Mouse (Mus musculus) adrenal gland, postnatal 14 days (tissue): ENCODE data around the gene Agfg2. TPM values are rescaled to one million over a fixed set of nuclear protein-coding genes. Genes with fewer than 3 reads are reported as not detected.

Experiments
- DNase-seq: peaks from one replicate; pipeline ENCODE4 v3.0.0; 2021; ENCODE audit warnings: mixed read lengths
- long read RNA-seq, 2 experiments: library from polyadenylated mRNA; stranded (forward); transcript quantifications; one replicate each; pipeline ENCODE4 v2.0.0; 2021
- total RNA-seq: library from RNA; stranded (reverse); gene quantifications from 2 replicates; pipeline ENCODE4 v1.2.3, GENCODE M21; 2021

Agfg2 gene
- 22.9 and 25.3 TPM in 2 replicates for total RNA-seq
- long read RNA-seq, experiment 1, transcript Agfg2-202 (13 exons, 2,858 nt), result minor isoform, 21 of 58 reads
- long read RNA-seq, experiment 1, transcript Agfg2-201 (12 exons, 2,893 nt), result major isoform, 28 of 58 reads
- long read RNA-seq, experiment 1, partial matches to known transcripts, result 1 of 58 reads
- long read RNA-seq, experiment 1, other reads (novel, unspliced or antisense), result 8 of 58 reads
- long read RNA-seq, experiment 2, transcript Agfg2-201 (12 exons, 2,893 nt), result minor isoform, 11 of 36 reads
- long read RNA-seq, experiment 2, transcript Agfg2-202 (13 exons, 2,858 nt), result major isoform, 15 of 36 reads
- long read RNA-seq, experiment 2, partial matches to known transcripts, result 0 of 36 reads
- long read RNA-seq, experiment 2, other reads (novel, unspliced or antisense), result 10 of 36 reads

GRCm38 (mm10) chr5:137684294-137685123 lies at the start of gene Agfg2:
Agfg2 (minus strand) TSS chr5:137684726.
- peak; percentile 99 for DNase-seq

- DNase-seq, result no peak
These were observed 49.2 kb upstream of the Agfg2 start for GRCm38 (mm10) chr5:137733638-137734288.

DNA sequence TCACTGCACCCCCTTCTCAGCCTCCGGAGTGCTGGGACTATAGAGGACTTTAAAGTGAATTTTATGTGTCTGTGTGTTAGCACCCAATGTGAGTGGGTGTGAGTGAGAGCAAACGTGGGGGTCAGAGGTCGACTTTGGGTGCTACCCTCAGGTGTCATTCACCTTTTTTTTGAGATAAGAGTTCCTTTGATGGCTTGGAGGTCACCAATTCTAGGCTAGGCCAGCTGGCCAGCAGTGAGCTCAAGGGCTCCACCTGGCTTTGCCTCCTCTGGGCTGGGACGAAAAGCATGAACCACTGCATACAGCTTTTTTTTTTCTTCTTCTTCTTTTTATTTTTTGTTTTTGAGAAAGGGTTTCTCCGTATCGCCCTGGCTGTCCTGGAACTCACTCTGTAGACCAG lies 42.2 kb upstream of the Agfg2 start:
- DNase-seq, result no peak

DNA sequence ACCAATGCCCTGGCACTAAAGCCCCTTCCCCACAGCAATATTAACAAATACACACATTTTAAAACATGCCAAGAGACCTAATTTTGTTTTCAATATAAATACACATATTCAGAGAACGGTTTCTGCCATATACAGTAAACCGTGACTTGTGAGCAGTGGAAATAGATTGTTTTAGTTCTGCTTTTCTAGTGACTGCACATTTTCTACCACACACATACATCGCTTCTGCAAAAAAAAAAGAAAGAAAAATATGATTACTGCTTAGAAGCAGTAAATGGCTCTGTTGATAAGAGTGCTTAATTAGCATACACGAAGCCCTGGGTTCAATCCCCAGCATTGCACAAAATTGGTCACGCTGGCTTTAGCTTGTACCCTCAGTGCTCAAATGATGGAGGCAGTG lies 39.3 kb upstream of the Agfg2 start:
- DNase-seq, result no peak

GRCm38 (mm10) chr5:137720558-137721164 lies 36.1 kb upstream of the Agfg2 start:
- peak; percentile 43 for DNase-seq

DNA sequence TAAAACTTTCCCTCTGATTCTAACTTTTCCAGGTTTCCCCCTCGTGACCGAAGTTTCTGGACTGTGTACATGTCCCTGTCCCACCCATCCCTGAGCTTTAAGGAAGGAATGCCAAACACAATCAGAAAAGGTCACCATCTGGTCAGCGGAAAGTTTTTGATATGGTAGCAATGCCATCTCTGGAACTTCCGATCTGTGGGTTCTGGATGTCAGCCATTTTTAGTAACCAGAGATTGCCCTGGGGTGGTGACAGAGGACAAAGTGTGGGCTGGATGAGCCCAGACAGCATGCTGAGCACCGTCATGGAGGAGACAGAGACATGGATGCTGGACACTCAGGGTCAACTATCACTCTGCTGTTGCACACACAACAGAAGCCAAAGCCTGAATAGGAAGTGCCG lies 34.6 kb upstream of the Agfg2 start:
- no peak for DNase-seq

DNA sequence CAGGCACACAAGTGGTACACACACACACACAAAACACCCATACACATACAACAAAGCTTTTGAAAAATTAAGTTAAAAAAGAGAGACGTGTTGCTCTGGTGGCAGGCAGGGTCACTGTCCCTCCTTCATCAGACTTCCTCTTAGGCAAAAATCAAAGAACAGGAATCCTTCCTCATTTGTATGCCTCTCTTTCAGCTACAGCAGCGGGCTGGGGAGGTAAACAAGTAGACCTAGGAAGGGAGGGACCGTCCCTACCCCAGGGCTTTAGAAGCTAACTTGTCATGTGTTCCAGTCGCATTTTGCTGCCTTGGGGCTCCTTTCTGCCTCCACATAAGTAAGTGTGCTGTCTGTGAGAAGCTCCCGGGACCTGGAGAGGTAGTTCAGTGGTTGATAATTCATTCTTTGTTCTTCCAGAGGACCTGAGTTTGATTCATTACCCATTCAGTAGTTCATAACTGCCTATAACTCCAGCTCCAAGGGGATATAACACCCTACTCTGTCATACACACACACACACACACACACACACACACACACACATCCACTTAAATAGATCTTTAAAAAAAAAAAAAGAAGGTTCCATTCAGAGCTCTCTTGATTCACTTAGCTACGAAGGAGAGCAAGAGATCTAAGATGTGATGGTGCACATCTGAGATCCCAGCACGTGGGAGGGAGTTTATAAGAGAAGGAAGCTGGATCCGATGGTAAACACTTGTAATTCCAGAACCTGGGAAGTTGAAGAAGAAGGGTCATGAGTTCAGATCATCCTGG lies 33.7 kb upstream of the Agfg2 start:
- no peak for DNase-seq

GRCm38 (mm10) chr5:137715685-137716084 lies 31.2 kb upstream of the Agfg2 start:
- no peak for DNase-seq

DNA sequence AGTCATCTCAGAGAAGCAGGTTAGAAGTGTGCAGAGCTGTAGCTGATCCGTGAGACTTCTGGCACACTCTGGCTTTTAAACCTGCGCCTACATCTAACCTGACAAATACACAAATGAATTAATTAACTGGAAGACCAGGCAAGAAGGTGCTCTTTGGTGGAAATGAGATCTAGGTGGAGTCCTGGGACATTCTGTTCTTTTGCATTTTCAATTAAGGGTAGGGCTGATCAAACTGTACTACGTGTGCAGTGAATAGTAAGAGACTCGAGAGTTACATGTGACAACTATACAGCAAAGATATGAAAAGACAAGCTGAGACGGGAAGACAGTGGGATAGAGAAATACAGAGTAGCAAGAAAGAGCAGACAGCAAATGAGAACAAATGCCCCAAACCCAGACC lies 28.9 kb upstream of the Agfg2 start:
- no peak for DNase-seq

- DNase-seq, result peak; percentile 77
These were observed 22.5 kb upstream of the Agfg2 start for GRCm38 (mm10) chr5:137706913-137707633.

DNA sequence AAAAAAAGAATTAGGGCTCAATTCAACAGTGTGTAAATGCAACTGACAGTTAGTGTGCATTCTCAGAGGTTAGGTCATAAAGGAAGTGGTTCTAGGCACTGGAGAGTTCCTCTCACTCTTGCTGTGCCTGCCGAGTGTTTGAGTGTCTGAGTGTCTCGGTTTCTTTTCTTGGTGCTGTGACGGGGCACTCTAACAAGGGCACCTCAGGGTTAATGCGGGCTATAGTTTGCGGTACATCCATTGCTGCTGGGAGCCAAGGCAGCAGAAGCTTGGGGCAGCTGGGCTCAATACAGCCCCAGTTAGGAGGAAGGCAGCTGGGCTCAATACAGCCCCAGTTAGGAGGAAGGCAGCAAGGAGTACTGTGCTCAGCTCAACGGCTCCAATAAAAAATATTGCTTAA lies 20.7 kb upstream of the Agfg2 start:
- no peak for DNase-seq

DNA sequence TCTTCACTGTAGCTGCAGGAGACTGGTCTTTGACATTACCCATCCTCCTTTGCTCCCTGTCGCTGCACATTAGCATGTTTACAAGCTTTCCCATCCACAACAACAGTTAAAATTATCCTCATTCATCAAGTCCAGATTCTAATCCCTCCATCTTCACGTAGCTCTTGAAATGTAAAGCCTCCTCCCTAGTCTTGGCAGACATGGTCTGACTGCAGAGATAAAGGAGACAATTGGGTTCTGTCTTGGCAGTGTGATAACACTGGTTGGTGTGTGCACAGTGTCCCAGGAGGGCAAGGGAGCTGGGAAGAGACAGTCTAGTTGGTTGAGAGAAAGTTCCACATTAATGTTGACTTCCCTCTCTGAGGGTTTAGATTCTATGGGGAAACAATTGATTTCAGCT lies 15.3 kb upstream of the Agfg2 start:
- DNase-seq, result no peak

GRCm38 (mm10) chr5:137699080-137699479 lies 14.6 kb upstream of the Agfg2 start:
- no peak for DNase-seq

DNA sequence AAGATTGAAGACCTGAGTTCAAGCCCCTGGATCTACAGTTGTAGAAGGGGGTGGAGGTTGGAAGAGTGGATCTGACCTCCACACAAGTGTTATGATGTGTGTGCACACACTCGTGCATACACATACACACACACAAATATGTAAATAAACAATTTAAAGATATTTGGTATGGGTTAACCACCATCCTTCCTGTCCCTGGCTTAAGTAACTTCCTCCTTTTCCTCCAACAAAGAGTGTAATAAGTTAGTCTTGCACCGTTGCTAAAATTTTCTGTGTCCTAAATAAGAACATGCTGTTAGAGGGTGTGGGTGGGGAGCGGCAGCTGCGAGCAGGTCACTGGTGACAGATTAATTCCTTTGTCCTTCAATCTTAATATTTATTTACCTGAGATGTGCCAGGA lies 11.4 kb upstream of the Agfg2 start:
- DNase-seq, result no peak

DNA sequence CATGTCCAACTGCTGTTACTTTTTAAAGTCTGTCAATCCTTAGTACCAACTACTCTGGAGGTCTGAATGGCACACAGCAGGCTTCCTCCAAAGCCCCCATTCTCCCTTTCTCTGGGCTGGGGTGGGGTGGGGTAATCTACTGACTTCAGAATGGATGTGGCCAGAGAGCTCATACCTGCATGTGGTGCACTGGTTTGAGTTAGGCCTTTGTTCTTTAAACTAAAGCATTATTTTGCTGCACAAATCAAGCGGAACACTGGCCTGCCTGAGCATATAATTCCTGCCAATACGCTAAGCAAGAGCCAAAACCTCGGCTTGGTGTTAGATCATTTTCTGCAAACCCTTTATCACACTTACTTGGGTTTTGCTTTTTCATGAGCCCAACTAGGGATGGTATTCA lies 10.3 kb upstream of the Agfg2 start:
- DNase-seq, result no peak

DNA sequence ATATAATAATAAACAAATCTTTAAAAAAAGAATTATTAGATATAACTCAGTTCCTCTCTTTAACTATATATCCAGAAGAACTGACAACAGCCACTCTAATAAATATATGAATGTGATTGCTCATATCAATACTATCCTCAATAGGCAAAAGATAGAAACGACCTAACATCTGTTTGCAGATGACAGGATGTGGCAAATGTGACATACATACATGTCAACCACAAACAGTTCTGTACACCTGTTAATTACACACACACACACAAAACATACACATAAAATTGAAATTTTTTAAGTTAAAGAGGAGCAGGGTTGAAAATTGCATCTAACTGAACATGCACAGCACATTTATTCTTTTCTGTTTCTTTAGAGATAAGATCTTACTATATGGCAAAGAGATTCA lies 7.4 kb upstream of the Agfg2 start:
- DNase-seq, result no peak

DNA sequence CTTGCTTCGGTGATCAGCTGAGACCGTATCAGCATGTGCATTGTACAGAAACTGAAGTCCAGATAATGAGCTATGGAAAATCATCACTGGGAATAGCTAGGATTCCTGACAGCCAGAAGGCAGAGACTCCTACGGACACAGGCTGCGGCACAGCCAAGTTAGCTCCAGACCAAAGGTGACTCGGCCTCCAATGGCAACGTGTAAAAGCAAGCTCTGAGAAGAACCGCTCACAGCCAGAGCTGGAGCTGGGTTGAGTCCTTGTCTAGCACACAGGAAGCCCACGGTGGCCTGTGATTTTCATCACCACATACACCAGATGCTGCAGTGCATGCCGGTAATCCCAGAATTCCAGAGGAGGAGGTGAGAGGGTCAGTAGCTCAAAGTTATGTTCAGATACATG lies 6.0 kb upstream of the Agfg2 start:
- DNase-seq, result no peak

- no peak for DNase-seq
These were observed 5.4 kb upstream of the Agfg2 start for GRCm38 (mm10) chr5:137689974-137690373.

GRCm38 (mm10) chr5:137686127-137686790 lies 1.7 kb upstream of the Agfg2 start:
- no peak for DNase-seq

- no peak for DNase-seq
These were observed 1.1 kb upstream of the Agfg2 start for GRCm38 (mm10) chr5:137685653-137686052.
